Mouse (Mus musculus) intestine, embryonic 14.5 days (tissue): Measurements from ENCODE around the gene Atp8a2. TPM values are rescaled to one million over a fixed set of nuclear protein-coding genes. Genes with fewer than 3 reads are reported as not detected.

ENCODE experiments used
- ATAC-seq: fragments of 200-750 bp; cut with Nextera tagmentation; replicated peaks from 2 replicates; pipeline ENCODE4 v1.8.0; 2017; ENCODE audit warnings: low read depth, moderate number of reproducible peaks, moderate TSS enrichment, moderate library complexity; ENCODE audit not compliant: low FRiP score, low TSS enrichment
- DNase-seq: peaks from one replicate; pipeline ENCODE4 v3.0.0-alpha.2; 2018; ENCODE audit warnings: low spot score
- H3K27ac ChIP-seq: fragments of 300-500 bp; sonication (generic); 2 replicates; pipeline ENCODE4 v1.5.1; 2014; ENCODE audit warnings: low read depth, mild to moderate bottlenecking, control low read depth
- H3K27me3 ChIP-seq: fragments of 300-500 bp; sonication (generic); replicated peaks from 2 replicates; pipeline ENCODE4 v1.6.1; 2014; ENCODE audit warnings: low read length, control low read depth; ENCODE audit not compliant: control insufficient read depth, insufficient read depth
- H3K36me3 ChIP-seq: fragments of 300-500 bp; sonication (generic); 2 replicates; pipeline ENCODE4 v1.6.1; 2014; ENCODE audit warnings: low read length, control low read depth; ENCODE audit not compliant: control insufficient read depth, insufficient read depth
- H3K4me1 ChIP-seq: fragments of 300-500 bp; sonication (generic); replicated peaks from 2 replicates; pipeline ENCODE4 v1.6.1; 2014; ENCODE audit warnings: low read length, control low read depth, mixed read lengths; ENCODE audit not compliant: control insufficient read depth, insufficient read depth
- H3K4me2 ChIP-seq: fragments of 300-500 bp; sonication (generic); 2 replicates; pipeline ENCODE4 v1.6.1; 2014; ENCODE audit warnings: low read length
- H3K4me3 ChIP-seq: fragments of 300-500 bp; sonication (generic); 2 replicates; pipeline ENCODE4 v1.5.1; 2014; ENCODE audit warnings: low read depth, low read length, control low read depth, mixed read lengths
- H3K9ac ChIP-seq: fragments of 300-500 bp; sonication (generic); 2 replicates; pipeline ENCODE4 v1.6.1; 2014; ENCODE audit warnings: mild to moderate bottlenecking, low read length
- H3K9me3 ChIP-seq: fragments of 300-500 bp; sonication (generic); 2 replicates; pipeline ENCODE4 v1.6.1; 2016; ENCODE audit warnings: low read length, control low read depth; ENCODE audit not compliant: control insufficient read depth
- WGBS: fragments of 180-500 bp; shearing (Covaris S2); extraction: QIAGEN DNeasy Blood & Tissue Kit; methylation state at CpG from one replicate; pipeline ENCODE4 v1.1.7; 2014; 5-methylcytosine and 5-hydroxymethylcytosine counted together
- polyA plus RNA-seq: library from polyadenylated mRNA; unstranded; fragments of >200 nt; fragmentation: Nextera tagmentation; extraction: Ambion mirVana; gene quantifications from 2 replicates; pipeline ENCODE4 v1.2.1, GENCODE M21; 2014

The Atp8a2 gene
- polyA plus RNA-seq, 1 experiment from 2014 or later = 9.0 TPM

DNA sequence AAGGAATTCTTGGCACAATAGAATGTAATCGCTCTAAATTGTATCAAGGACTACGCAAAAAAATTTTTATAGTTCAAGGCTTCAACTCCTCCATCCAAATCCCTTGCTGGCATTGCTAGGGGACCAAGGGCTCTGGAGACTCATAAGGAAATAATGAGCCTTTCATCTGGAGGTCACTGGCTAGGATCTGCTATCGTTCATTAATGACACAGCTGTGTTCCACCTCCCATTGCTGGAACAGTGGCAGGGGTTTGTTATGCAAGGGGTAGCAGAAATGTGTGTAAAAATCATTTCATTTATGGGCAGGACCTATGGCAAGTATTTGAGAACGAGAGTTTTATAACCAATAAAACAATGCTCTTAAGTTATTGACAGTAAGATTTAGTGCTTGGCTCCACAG lies 387.2 kb downstream of the Atp8a2 start:
- no peak for DNase-seq
- H3K9me3 ChIP-seq = no peaks in the 10 kb centered on the region
- no peak overlapping the region for H3K9ac ChIP-seq
- WGBS = 81% methylated on average over 4 of the region's 4 CpGs
- no peak overlapping the region for H3K4me2 ChIP-seq
- H3K27me3 ChIP-seq = no peaks in the 10 kb centered on the region
- H3K27ac ChIP-seq = no peak overlapping the region
- H3K36me3 ChIP-seq = no peaks in the 10 kb centered on the region
- H3K4me3 ChIP-seq = no peak overlapping the region
- peaks cover 21% of the 10 kb centered on the region for H3K4me1 ChIP-seq
- no peak for ATAC-seq

DNA sequence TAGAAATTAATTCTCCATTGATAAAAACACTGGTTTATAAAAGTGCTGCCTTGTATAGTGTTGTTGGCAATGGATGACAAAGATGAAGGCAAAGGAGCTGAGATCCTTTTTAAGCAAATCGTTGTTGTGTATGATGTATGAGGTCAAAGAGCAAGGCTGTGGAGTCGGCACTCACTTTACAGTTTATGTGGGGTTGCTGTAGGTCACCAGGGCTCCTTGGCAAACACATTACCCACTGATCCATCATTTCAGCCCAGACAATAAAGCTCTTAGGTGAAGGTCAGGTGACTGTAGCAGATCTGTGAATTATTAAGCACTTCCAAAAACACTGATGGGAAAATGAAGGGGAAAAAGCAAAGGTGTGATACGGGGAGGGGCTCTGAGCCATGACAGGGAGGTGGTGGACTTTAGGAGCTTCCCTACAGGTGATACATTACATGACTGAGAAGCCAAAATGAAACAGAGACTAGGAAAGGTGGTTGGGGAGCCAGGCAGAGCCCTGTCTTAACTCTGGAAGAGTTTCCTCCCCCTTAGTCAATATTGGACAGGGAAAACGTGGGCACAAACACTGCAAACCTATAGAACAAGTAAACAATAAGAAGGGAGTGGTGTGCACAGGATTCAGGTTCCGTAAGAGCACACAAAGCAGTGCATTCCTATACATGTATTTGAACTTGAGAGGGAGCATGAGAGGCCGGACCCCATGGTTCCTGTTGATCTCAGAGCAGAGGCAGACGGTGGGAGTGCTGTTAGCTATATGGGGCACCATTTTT lies 389.3 kb downstream of the Atp8a2 start:
- H3K27me3 ChIP-seq = no peaks in the 10 kb centered on the region
- H3K9ac ChIP-seq = no peak overlapping the region
- WGBS = 57% methylated on average over 7 of the region's 7 CpGs
- H3K36me3 ChIP-seq = no peaks in the 10 kb centered on the region
- H3K4me2 ChIP-seq = no peak overlapping the region
- no peak overlapping the region for H3K4me3 ChIP-seq
- no peak for DNase-seq
- no peak overlapping the region for H3K27ac ChIP-seq
- ATAC-seq = no peak
- peaks cover 21% of the 10 kb centered on the region for H3K4me1 ChIP-seq
- H3K9me3 ChIP-seq = peaks cover 3% of the 10 kb centered on the region

DNA sequence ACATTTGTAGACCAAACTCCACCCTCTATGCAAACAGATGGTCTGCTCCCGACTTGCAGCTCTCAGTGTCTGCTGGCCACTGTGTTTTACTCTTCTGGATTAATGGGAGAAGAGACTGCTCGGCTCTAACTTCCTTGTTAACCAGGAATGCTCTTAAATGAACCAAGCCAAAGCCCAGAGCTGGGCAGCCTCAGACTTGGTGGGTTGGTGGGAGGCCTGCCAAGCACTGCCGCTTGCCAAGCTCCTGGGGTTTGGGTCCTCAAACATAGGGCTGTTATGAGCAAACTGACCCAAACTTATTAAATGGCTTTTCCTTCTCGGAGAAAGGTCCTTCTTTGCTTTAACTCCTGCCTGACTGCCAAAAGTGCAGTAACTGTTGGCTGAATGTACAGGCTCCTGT lies 390.1 kb downstream of the Atp8a2 start:
- 0 out of 2 replicates have a peak, but pooled peaks have one; percentile 12 for ATAC-seq
- WGBS = 15% methylated on average over 4 of the region's 4 CpGs

DNA sequence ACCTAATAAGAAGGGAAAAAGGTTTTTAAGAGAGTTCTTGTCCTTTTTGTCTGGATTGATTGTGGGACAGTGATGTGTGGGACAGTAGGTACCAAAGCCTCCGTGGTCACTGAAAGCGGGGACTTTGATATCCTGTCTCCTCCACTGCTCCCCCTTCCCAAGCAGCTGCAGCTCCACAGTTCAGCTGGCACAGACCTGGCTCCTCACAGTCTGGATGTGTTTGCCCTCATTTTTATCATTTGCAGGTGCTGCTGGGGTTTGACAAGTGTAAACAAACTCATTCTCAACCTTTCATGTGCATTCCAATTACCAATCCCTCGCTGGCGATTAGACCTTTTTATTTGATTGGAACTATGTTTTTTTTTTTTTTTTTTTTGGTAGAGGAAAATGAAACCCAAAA lies 390.8 kb downstream of the Atp8a2 start:
- H3K27ac ChIP-seq = no peak overlapping the region
- DNase-seq (no peak), ATAC-seq (no peak)
- no peak overlapping the region for H3K4me2 ChIP-seq
- H3K9me3 ChIP-seq = peaks cover 3% of the 10 kb centered on the region
- 35% methylated on average over 4 of the region's 4 CpGs for WGBS
- H3K9ac ChIP-seq = no peak overlapping the region
- H3K4me3 ChIP-seq = no peak overlapping the region
- H3K27me3 ChIP-seq = no peaks in the 10 kb centered on the region
- H3K4me1 ChIP-seq = peaks cover 21% of the 10 kb centered on the region
- H3K36me3 ChIP-seq = no peaks in the 10 kb centered on the region

More for the DNA sequence above, 390.1 kb downstream of the Atp8a2 start:
- DNase-seq = no peak
- H3K9me3 ChIP-seq = peaks cover 3% of the 10 kb centered on the region
- H3K36me3 ChIP-seq = no peaks in the 10 kb centered on the region
- peak overlapping the region; percentile 36; the same call in 1 of the 2 replicates for H3K27ac ChIP-seq
- H3K4me2 ChIP-seq = no peak overlapping the region
- H3K4me3 ChIP-seq = no peak overlapping the region
- H3K27me3 ChIP-seq = no peaks in the 10 kb centered on the region
- H3K4me1 ChIP-seq = peaks cover 21% of the 10 kb centered on the region
- no peak overlapping the region for H3K9ac ChIP-seq

DNA sequence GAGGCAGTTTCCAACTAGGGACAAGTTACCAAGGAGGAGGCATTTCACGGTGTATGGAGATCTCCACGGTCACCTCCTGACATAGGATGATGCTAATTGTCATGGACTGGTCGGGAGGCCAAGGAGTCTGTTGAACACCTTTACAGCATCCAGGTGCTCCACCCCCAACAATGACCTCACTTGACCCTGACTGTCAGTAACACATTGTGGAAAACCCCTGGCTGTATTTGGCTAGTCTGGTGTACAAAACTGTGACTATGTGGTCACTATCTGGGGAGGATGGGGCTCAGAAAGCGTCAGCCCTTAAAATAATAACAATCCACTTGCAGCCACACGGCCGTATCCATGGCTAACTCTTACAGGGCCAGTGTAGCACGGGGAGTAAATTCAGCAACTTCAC lies 391.3 kb downstream of the Atp8a2 start:
- Histone ChIP-seq H3K36me3 (no peaks in the 10 kb centered on the region), H3K4me1 (peaks cover 21% of the 10 kb centered on the region), H3K27me3 (no peaks in the 10 kb centered on the region), H3K9ac (no peak overlapping the region), H3K4me3 (no peak overlapping the region), H3K4me2 (no peak overlapping the region), H3K9me3 (peaks cover 3% of the 10 kb centered on the region), H3K27ac (no peak overlapping the region)
- DNase-seq = no peak
- WGBS = 37% methylated on average over 7 of the region's 7 CpGs
- ATAC-seq = no peak

DNA sequence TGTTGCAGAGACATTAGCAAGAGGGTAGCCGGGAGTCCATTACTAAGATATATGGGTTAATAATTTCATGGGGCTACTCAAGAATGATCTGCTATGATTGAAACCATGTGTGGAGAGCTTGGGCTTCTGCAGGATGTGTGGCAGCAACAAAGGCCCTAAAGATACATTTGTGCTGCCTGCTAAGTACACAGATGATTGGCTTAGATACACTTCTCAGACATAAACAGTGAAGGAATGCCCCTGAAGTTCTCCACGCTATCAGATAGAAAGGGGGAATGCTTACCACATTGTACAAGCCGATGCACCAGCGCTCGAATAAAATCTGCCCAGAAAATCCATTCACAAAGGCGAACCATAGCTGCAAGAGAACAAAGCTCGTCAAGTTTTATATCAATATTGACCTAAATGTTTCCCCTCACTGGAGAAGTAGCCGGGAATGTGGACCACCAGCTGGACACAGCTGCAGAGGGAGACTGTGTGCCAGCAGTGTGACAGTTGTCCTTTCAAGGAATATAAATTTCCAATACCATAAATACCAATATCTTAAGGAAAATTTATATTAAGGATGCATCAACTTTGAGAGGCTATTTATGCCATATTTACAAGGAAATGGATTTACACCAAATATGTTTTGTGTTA lies 394.9 kb downstream of the Atp8a2 start:
- H3K27me3 ChIP-seq = no peaks in the 10 kb centered on the region
- ATAC-seq (no peak), DNase-seq (peak; percentile 59)
- H3K36me3 ChIP-seq = no peaks in the 10 kb centered on the region
- peaks cover 3% of the 10 kb centered on the region for H3K9me3 ChIP-seq
- H3K4me2 ChIP-seq = no peak overlapping the region
- H3K4me1 ChIP-seq = peaks cover 17% of the 10 kb centered on the region
- H3K9ac ChIP-seq = no peak overlapping the region
- WGBS = 43% methylated on average over 8 of the region's 8 CpGs
- peak overlapping the region; percentile 34; the same call in 1 of the 2 replicates for H3K27ac ChIP-seq
- H3K4me3 ChIP-seq = no peak overlapping the region

DNA sequence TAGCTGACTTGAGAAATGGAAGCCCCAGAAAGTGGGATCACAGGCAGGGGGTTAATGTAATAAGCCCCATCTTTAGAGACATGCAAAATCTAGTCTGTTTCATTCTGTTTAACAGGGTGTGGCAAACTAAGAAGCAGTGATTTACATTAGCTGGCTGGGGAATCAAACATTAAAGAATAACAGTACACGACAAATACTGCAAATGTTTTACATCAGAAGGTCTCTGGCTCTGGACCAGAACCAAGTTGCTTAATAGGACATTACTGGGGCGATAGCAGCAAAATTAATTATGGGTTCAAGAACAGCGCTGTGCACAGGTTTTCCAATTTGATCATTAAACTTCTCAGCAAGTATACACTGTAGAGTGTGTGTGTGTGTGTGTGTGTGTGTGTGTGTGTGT lies 397.5 kb downstream of the Atp8a2 start:
- Histone ChIP-seq H3K27ac (no peak overlapping the region), H3K36me3 (no peaks in the 10 kb centered on the region), H3K4me2 (no peak overlapping the region), H3K27me3 (no peaks in the 10 kb centered on the region), H3K4me3 (no peak overlapping the region), H3K9ac (no peak overlapping the region), H3K4me1 (no peaks in the 10 kb centered on the region; the same call in 1 of the 2 replicates), H3K9me3 (peaks cover 3% of the 10 kb centered on the region)
- no peak for ATAC-seq
- 45% methylated on average over 3 of the region's 3 CpGs for WGBS
- no peak for DNase-seq

DNA sequence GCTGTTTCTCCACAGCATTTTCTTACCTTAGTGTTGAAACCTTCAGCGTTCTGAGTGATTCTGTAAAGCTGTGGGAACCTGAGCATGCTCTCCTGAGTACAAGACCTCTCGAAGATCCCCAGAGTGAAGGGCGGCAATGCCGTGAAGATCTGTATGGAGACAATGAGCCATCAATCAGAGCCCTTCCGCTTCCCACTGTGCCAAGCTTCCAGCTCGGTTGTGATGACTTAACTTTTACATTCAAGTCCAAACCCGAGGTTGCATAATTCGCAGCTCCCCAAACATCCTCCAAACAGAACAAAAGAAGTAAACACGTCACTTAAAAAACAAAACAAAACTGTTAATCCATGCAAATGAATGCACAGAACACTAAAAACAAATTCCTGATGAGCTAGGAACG lies 403.1 kb downstream of the Atp8a2 start:
- DNase-seq (no peak), ATAC-seq (no peak)
- H3K9ac ChIP-seq = no peak overlapping the region
- H3K4me3 ChIP-seq = no peak overlapping the region
- no peak overlapping the region for H3K27ac ChIP-seq
- H3K4me1 ChIP-seq = no peaks in the 10 kb centered on the region
- no peaks in the 10 kb centered on the region for H3K36me3 ChIP-seq
- H3K4me2 ChIP-seq = no peak overlapping the region
- no peaks in the 10 kb centered on the region for H3K9me3 ChIP-seq
- H3K27me3 ChIP-seq = no peaks in the 10 kb centered on the region
- 65% methylated on average over 10 of the region's 10 CpGs for WGBS
